Mouse (Mus musculus) T-cell, adult 2 months (primary cell): ENCODE results near the gene Rbm17.

ENCODE experiments used
- DNase-seq: peaks from one replicate; pipeline ENCODE4 v3.0.0; 2022; ENCODE audit warnings: low spot score

Rbm17 gene

DNA sequence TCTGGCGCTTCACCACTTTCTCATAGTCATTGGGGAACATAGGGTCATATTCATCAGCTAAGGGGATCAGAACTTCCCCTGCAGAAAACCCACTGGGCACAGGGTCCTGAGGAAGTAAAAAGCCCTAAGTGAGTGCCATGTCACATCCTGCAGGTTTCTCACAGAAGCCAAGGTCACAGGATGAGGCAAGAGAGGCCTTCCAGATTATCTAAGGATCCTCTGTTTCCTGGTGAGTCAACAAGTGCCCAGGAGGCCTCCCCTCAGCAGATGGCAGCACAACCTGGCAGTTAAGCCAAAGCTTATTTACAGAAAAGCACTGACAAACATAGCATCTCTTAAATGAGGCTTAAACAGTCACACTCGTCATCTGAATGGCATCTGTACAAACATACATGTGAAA is 7.3 kb downstream of the Rbm17 start:
- DNase-seq = no peak

DNA sequence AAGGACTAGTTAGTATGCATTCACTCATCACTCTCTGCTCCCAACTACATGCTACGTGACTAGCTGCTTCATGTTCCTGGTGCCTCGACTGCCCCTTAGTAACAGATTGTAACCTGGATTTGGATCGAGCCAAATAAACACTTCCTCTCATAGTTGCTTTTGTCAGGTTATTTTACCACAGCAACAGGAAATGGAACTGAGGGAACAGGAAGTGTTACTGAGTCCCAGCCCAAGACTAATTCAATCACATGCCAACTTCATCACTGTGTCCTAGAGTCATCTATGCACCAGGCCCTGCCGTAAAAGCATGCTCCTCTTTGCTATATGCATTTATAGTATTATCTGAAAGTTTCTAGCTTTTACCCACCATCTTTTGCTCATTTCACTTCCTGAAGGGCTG is 16.0 kb downstream of the Rbm17 start:
- DNase-seq = peak; percentile 9

DNA sequence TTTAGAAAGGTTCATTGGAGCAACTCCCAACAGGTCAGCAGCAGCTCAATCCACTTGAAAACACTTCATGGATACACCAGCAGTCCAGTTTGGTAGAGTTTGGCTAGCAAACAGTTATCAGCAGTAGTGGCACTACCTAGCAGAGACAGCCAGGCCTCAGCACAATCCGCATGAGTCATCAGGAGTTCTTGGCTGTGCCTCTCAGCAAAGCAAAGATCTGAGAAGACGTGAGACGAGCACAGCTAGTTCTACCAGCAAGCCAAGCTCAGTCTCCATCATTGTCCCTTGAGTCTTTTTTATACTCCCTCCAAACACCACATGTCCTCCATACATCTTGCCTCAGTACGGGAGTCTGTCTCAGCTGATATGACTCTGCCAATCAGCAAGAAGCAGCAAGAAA is 24.6 kb downstream of the Rbm17 start:
- no peak for DNase-seq

DNA sequence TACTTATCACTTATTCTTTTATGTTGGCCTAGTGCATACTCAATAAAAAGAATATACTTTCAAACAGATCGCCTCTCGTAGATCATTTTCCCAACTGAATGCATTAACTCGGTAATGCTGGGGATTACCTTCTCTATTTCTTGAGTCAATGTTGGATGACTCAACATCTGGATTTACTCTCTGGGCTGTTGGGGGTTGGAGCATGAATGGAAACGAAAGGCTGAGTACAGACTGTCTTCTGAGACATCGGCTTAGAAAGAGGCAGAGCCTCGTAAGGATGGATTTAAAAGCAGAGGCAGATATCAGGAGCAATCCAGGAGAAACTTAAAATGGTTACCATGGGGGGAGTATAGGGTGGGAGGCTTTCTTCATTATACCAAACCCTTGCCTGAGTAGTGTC is 25.8 kb downstream of the Rbm17 start:
- DNase-seq = no peak

DNA sequence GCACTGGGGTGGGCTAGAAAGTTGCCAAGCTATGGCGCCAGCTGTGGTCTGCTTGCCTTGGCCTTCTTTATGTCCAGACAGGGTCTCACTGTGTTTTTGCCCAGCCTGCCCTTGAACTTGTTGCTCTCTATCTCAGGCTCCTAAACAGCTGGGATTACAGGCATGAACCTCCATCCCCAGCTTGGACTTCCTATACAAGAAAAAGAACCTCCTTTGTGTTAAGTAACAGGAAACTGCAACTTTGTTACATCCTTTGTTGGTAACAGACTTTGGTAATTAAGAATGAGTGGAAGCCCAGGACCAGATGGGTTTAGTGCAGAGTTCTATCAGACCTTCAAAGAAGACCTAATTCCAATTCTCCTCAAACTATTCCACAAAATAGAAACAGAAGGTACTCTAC is 30.3 kb downstream of the Rbm17 start:
- DNase-seq = no peak

DNA sequence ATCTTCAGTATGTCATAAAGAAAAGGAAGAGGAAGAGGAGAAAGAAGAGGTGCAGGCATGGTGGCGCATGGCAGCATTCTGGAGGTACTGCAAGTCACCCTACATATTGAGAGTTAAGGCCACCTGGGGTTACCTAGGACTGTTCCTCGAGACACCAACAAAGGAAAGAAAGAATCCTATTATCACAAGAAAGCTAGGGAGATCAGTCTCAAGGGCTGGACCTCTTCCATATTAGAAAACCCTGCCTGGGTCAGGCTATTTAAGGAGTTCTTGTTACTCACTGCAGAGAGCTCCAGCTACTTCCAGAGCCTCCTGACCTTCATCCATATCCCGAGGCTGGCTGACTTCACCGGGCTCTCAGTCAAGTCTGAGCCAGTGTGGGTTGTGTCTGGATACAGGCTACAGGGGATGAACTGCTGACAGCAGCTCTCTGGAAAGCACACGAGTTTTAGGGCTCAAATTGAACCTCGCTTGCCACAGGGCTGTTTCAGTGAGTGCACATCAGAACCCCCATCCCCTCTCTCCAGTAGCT is 32.9 kb downstream of the Rbm17 start:
- no peak for DNase-seq

DNA sequence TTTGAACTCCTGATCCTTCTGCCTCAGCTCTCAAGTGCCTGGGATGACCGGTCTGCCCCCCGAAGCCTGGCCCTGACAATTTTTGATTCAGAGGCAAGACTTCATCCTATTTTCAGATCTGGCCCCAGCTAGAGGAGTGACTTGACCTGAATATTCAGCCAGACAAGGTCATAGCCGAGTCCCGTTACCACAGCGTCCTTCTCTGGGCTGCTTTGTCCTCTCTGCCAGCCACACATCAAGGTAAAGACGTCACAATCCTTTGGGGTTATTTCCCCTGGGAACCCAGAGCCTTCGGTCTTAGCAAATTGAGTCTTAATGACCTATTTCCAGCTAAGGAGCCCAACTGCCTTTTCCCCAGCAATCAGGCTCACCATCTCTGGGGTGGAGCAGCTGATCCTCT is 35.5 kb downstream of the Rbm17 start:
- DNase-seq = no peak

DNA sequence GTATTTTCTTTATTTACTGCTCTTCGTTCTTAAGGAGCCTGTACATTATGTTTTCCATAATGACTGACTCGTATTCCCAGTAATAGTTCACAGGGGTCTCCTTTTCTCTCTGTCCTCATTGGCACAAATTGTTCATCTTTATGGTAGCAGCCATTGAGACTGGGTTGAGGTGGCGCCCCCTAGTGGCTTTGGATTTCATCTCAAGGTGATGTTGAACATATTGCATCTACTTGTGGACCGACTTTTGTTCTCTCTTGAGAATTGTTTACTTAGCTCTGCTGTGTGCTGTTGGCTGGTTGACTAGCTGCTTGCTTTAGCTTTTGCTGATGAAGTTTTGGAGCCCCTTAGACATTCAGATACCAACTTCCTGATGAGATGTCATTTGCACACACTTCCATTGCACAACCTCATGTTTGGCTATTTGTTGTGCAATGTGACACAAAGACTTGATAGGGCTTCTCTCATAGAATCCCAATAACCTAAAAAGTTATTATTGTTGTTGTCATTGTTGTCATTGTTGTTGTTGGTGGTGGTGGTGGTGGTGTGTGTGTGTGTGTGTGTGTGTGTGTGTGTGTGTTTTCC is 36.1 kb downstream of the Rbm17 start:
- peak; percentile 66 for DNase-seq

DNA sequence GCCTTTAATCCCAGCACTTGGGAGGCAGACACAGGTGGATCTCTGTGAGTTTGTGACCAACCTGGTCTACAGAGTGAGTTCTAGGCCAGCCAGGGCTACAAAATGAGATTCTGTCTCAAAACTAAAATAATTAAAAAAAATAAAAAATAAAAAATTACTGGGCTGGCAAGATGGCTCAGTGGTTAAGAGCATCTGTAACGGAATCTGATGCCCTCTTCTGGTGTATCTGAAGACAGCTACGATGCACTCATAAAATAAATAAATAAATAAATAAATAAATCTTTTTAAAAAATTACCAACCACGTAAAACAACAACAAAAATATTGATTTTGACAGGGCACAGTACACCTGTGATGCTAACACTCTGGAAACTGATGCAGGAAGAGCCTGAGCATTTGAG is 37.1 kb downstream of the Rbm17 start:
- no peak for DNase-seq

DNA sequence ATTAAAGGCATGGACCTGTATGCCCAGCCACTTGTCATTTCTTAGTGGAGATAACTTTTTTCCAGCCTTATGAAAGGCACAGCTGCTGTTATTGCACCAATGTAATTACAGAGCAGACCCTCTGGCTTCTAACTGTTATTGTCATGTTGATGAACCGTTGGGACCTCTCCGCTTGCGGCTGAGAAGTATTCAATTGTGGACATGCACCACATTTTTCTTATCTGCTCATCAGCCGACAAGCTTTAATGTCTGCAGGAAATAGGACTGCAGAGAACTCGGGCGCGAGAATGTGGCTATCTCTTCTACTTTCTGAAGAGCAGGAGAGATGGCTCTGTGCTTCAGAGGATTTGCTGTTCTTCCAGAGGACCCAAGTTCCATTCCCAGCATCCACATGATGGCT is 37.7 kb downstream of the Rbm17 start:
- no peak for DNase-seq

DNA sequence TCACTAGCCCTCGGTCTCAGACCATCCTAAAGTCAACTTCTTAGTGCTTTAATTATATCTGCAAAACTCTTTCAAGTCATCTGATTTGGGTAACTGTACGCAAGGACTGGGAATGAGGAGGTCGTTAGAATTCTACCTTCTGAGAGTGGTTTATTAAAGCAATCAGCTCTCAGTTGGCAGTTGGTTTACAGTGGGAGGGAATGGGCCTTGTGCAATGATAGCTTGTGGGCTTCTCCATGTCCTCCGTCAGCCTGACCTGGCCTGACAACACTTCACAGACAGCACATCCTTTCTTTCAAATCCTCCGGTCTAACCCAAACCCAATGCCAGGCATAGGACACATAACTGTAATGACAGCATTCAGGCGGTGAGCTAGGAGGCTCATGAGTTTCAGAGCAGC is 39.2 kb downstream of the Rbm17 start:
- no peak for DNase-seq

DNA sequence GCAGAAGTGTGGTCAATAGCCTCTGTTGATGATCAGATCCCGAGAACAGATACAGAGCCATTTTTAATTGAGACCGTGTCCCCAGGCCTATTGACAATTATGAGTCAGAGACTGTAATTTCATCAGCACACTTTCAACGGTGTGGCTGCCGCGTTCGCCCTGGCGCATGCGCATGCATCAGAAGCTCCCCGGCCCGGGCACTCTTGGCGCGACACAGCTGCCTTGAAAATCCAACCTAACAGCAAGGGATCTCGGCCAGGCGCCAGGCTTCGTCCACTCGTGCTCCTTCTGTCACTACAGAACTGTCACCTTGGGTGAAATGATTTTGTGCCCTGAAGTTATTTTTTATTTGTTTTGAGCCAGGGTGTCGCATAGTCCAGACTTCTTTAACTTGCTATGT is 40.7 kb downstream of the Rbm17 start:
- no peak for DNase-seq

DNA sequence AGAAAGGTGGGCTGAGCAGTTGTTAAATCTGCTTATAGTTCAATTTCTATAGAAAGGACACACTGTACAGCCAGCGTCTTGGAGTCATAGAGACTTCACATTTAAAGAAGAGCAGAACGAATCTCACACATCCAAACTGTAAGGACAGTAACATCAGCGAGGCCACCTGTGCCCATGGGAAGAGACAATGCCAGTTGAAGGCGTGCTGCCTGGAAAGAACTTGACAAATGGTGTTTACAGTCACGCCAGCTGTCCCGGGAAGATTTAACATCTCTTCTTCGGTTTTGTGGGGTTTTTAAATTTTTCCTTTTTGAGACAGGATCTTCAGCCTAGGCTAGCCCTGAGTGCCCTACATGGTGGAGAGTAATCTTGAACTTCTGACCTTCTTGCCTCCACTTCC is 45.3 kb downstream of the Rbm17 start:
- DNase-seq = no peak

DNA sequence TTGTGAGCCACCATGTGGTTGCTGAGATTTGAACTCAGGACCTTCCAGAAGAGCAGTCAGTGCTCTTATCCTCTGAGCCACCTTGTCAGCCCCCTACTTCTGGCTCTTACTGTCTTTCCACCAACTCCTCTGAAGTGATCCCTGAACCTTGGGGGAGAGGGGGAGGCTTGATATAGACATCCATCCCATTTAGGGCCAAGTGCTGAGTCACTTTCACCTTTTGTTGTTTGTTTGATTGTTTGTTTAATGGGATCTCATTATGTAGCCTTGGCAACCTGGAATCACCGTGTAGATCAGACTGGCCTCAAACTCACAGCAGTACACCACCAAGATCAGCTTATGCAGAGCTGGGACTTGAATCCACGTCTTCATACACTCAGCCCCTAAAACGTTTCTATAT is 46.7 kb downstream of the Rbm17 start:
- no peak for DNase-seq

DNA sequence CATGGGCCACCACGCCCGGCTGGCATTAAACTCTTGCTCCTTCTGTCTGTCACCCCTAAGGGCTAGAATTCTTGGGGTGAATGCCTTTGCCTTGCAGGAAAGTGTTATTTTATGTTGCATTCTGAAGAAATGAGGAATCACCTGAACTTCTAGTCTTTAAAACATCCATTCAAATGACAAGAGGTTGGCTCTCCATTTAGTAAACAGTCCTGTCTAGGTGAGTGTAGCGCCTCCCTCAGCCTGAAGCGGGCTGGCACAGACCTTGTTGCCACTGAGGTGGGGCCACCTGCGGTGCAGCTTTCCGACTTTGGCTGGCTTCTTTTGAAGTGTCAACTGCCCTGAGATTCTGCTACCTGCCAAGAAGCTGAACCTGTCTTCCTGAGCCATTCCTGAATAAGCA is 48.6 kb downstream of the Rbm17 start:
- no peak for DNase-seq

DNA sequence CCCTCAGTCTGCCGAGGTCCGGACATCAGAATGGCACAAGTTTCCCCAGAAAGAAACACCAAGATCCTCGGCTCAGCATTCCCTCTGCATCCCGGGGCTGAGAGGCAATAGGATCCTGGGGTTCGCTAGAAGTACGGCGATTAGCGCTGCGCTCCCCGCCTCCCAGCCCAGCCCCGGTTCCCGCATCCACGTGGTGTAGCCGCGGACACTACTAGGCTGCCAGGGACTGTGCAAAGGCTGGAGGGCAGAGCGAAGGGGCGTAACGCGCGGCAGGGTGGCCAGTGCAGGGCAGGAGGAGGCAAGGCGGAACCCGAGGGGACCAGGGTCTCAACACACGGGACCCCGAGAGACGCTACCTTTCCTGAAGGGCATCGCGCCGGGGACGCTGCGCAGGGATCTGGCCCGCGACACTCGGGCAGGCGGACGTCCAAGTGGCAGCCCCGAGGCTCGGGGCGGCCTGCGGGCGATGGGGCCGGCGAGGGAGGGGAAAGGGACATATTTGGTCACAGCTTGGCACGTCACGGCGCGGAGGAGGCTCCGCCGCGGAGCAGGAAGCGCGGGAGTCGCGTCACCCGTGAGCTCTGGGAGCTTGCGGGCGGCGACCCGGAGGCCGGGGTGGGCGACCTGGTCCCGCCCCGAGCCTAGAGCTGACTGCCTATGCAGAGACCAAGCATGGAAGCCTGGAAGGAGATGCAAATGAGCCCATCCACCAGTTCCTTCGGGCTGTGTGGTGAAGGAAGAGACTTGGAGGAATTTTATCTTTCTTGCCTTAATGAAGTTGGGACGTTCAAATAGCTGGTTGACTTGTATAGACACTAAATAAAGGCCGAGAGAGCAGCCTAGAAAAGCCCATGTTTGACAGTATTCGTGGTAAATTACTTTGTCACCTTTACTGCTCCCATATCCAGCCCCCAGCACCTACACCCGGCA is 50.2 kb downstream of the Rbm17 start, which contains the start of gene Pfkfb3:
Gene Pfkfb3 (minus strand): TSS at position 607 of the 930 bp plus-strand sequence.
- peak; percentile 88 for DNase-seq

DNA sequence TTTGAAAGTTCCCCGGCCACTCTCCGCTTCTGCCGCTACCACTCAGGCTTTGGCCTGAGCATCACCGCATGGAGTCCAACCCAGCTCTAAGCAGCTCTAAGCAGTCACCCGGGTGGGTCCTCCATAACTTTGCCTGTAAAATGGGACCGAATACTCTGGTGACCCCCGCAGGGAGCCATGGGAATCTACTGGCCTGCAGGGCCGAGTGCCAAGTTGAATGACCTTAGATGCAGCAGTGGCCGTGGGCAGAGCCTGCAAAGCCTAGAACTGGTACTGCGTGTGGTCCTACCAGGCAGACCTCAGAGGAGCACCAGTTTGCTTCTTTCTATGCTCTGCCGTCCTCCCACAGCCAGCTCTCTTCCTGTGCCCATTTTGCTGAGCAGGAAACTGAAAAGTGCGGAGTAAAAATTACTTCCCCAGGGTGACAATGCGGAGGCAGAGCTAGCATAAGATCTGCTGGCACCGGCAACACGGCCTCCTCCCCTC is 50.9 kb downstream of the Rbm17 start:
- peak; percentile 64 for DNase-seq

DNA sequence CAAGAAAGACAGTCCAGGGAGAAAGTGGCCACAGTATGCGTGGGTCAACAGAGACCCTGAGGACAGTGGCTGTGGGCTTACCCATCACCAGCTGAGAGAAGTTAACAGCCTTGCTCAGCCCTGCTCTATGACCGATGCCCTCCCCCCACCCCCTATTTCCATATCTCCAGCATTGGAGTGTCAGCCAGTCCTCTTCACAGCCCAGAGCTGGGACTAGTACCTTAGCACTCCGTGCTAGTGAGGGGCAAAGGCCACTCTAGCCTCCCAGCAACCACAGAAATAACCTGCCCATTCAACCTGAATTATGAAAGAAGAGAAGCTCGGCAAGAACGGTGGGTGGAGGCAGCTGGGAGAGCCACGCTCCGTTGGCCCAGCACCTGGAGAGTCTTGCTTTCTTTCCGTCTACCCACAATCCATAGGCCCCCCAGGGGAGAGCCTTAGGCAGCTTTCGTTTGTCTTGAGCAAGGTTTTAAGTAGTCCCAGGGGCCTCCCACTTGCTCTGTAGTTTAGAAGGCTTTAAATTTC is 51.6 kb downstream of the Rbm17 start:
- DNase-seq = peak; percentile 27

DNA sequence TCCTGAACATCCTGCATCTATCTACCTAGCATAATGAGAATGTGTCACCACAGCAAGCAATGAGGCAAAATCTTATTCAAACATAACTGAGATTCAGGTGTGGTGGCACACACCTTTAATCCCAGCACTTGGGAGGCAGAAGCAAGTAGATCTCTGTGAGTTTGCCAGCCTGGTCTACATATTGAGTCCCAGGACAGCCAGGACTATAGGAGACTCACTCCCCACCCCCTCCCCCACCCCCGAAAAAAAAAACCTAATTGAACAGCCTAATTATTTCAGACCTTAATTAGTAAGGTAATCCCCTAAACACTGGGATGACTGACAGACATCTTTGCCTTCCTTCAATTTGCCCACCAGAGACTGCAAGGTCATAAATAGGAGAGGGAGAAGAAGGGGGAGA is 52.2 kb downstream of the Rbm17 start:
- no peak for DNase-seq

DNA sequence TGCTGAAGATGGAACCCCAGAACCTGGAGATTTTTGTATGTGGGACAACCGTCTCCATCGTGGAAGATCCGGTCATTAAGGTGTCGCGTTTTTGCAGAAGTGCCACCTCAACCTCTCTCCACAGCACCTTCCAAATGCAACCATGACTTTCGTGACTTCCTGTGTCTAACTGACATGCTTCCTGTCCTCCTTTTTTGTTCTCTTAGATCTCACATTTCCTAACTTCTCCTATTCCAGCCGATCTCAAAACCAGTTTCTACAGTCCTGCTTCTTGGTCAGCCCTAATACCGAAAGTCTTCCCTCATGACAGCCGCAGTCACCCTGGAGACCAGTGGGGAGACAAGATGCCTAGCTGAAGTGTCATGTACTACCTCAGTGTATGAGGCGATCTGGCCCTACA is 55.4 kb downstream of the Rbm17 start:
- DNase-seq = no peak

DNA sequence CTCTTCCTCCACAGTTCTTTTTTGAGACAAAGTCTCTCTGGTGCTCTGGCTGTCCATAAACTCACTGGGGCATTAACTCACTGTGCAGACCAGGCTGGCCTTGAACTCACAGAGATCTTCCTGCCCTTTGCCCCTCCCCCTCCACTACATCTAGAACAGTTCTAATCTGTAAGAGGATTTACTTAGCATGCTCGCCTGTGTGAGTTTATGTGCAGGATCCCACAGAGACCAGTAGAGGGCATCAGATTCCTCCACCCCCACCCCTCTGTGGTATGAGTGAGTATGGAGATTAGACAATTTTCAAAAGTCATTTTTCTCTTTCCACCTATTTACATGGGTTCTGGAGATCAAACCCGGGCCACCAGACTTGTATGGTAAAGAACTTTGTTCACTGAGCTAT is 56.3 kb downstream of the Rbm17 start:
- DNase-seq = peak; percentile 47

DNA sequence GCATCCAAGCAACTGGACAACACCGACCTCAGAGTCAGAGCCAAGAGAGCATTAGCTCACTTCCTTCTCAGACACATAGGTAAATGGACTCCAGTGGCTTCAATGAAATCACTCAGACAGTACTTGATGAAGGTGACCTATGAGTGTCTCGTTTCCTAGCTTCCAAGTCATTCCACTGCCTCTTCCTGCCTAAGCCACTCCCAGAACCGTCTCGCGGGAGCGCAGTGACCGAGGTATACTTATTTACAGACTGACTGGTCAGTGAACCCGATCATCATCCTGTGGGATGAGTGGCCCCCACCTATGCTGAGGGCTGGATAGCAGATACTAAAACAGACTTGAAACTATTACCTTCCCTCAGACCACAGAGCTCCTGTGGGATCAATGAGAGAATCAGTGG is 57.9 kb downstream of the Rbm17 start:
- no peak for DNase-seq

DNA sequence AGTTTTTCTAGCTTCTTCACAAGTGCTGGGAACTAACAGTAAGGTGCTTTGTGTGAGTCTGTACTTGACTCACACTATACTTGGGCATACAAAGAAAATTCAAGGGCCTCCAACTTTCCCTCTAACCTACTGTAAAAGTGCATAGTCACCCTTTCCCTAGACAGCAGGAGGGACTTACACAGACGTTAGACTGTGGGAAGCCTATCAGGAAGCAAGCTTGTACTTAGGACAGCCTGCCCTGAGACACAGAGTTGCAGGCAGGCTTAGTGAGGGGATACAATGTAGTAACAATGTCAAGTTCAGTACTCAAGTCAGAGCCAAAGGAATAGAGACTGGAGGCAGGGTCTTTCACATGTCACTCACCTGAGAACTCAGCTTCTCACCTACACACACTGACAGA is 58.6 kb downstream of the Rbm17 start:
- no peak for DNase-seq
